Mouse (Mus musculus): ENCODE measurements around the gene Tollip.
A peak's percentile ranks its signal among the peaks of the same experiment; 100 is the strongest.

Gene Tollip

GRCm38 (mm10) chr7:141918407-141918806 is at the start of gene Tollip:
Gene Tollip (minus strand): TSS chr7:141918507.
- DNase-seq, result no peak

DNA sequence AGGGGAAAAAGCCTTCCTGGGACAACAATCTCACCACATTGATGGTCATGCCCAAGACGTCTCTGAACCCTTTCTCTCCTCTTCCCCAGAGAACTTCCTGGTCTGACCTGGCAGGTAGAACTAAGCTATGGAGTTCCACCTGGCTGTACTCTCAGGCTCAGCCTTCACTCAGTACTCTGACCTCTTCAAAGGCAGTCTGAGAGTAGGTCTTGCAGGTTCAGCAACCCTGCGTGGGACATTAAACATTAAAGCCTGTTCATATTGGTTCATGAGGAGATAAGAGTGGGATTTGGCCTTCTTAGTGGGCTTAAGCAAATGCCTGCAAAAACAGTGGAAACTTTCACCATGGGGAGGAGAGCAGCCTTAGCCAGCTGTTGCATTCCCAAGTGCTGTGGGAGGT is 48.0 kb upstream of the Tollip start:
- no peak for DNase-seq

DNA sequence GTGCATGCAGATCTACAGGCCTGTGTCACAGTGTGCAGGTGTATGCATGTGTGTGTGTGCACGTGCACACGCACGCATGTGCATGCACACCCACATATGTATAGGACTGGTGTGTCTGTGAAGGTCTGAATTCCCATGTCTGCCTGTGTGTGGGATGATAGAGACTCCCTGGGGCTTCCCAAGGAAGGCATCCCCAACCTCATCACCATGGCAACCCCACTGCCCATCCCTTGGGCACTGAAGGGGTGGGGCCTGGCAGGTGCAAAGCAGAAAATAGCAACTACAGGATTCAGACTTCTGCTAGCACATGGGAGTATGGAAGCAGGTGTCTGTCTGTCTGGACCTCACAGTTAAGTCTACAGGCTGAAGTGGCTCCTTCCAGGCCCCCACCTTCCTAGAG is 44.2 kb upstream of the Tollip start:
- no peak for DNase-seq

GRCm38 (mm10) chr7:141961491-141961890 is 43.2 kb upstream of the Tollip start:
- no peak for DNase-seq

GRCm38 (mm10) chr7:141960926-141961325 is 42.6 kb upstream of the Tollip start:
- no peak for DNase-seq

- no peak for DNase-seq
Observed at GRCm38 (mm10) chr7:141959133-141959532, 40.8 kb upstream of the Tollip start.

GRCm38 (mm10) chr7:141958211-141958610 is 39.9 kb upstream of the Tollip start:
- no peak for DNase-seq

DNA sequence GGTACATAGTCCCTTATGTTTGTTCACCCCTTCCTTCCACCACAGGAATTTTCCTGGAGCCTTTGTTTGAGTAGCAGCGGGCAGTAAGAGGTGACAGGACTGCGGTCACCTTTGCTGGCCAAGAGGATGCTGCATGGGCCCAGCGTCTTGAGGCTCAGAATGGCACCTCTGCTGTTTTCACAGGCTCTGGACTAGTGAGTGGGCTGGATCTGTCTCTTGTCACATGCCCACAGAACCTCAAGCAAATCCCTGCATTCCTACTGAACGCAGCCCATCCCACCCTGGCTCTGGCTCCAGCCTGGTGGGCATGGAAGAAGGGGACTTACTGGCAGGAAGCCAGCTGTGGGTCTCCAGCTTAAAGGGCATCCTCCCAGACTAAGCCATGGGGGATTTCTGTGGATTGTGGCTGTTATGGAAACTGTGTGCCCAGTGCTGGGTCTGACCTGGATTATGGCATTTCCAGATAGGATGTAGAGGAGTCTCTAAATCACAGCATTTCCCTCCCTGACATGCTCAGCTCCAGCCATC is 39.3 kb upstream of the Tollip start:
- DNase-seq, result no peak

DNA sequence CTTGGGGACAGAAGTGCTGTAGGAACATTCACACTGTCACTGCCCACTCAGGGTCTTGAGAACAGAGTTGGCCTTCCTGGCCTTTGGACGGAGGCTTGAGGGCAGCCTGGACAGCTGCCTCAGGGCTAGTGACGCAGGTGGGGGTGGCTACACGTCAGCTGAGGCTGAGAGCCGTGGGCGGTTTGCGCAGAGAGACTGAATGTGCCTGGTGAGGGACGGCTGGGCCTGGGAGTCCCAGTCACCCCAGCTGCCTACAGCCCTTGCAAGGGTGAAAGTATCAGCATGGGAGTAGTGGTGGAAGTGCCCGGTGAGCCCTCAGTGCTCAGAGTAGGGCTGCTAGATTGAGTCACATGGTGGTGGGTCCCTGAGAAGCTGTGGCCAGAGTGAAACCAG is 37.9 kb upstream of the Tollip start:
- no peak for DNase-seq

GRCm38 (mm10) chr7:141955565-141956173 is 37.4 kb upstream of the Tollip start:
- DNase-seq, result no peak

DNA sequence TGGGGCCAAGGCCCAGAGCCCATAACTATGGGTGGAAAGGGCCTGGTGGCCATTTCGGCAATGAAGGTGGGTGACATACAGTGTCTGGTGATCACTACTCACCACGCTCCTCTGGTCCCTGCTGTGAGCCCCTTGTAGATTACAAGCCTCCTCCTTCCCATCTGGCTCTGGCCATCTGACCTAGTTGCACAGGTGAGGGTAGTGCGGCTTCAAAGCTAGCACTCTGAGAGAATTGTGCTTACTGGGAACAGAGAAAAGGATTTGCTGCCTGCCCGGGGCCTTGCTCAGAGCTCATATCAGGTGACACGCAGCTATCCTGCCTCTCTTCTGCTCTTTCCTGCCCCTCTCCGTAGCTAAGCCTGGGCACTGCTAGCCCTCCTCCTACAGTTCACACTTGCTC is 35.3 kb upstream of the Tollip start:
- no peak for DNase-seq

DNA sequence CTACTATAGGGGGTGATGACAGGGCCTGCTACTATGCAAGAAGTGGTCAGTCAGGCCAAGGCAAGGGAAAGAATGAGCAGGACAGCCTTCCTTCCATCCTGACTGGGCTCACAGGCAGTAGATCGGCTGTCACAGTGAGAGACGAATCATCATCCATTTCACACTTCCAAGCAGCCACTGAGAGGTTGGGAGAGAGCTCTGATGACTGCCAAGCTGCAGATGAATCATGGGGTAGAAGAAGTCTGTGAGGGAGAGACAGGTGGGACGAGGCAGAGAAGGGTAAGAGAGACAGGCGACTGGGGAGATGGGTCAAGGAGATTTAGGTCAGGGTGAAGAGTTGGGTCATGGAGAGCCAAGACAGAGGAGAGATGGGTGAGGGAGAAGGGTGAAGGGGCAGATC is 34.6 kb upstream of the Tollip start:
- DNase-seq, result no peak

DNA sequence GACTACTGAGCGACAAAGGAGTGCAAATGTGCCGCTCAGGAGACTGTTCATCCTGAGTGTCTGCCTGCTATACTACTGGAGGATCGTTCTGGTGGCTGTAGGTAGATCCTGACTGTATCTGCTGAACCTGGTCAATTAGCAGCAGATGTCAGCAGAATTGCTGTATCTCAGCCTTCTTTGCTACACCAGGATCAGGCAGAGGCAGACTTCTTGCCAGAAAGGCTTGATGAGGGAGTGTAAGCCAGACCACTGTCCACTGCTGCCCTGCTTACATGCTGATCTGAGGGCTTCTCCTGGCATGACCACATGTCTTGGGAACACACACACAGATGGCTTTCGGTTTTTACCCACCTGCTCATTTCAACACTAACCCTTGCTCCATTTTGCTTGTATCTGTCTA is 33.5 kb upstream of the Tollip start:
- no peak for DNase-seq

GRCm38 (mm10) chr7:141950104-141951013 is 32.1 kb upstream of the Tollip start:
- peak; percentile 57 for DNase-seq

- DNase-seq, result no peak
Observed at GRCm38 (mm10) chr7:141949799-141950103, 31.4 kb upstream of the Tollip start.

DNA sequence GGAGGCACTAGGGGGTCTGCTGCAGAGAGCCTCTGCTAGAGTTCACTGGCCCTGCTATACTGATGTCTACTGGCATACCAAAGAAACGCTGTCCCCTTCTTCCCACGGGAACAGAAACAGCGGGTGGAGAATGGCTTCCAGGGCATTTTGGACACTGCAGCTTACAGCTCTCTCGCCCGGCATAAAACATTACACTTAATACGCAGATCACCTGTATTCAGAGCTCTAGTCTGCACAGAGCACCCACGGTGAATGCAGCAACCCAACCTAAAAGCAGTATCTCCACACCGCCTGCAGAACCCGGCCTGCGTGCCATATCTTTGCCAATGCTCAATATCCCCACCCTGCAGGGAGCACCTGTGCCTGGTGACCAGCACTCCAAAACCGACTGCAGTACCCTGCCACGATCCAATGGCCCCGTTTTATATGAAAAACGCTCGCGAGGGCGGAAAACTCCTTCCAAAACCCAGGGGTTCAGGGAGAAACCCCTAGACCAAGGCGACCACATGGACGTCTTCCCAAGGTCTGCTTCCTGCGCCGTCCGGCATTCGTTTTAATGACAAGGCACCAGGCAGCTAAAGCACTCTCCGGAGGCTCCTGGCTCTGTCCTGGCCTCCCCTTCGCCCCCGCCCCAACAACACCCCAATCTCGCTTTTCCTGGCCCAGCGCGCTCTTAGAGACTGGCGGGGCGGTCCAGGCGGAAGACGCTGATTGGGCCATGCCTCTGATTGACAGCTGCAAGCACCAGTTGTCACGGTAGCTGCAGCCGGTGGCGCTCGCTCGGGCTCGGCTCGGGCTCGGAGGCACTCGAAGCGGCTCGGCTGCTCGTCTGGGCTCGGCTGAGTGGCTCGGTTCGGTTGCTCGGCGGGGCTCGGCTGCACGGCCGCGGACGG is 30.8 kb upstream of the Tollip start, which contains the start of gene Brsk2:
Gene Brsk2, plus strand, starts transcription at position 846 of the 893 bp plus-strand sequence.
- DNase-seq, result peak; percentile 96

DNA sequence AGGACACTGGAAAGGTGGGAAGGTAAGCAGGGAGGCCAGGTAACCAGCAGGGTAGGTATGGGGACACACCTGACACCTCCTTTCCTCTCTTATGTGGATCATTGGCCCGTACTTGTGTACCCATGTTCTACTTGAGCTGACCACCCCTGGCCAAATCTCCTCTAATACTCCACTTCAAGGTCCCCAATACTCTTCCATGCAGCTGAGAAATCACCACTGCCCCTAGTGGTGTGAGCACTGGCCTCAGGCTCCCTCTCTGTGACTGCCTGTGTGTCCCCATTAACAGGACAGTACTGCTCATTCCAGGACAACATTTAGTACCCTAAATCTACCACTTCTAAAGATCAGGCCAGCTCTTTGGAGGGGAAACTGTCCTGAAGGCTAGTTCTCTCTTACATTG is 29.7 kb upstream of the Tollip start:
- no peak for DNase-seq

- no peak for DNase-seq
Observed at GRCm38 (mm10) chr7:141947512-141947911, 29.2 kb upstream of the Tollip start.

DNA sequence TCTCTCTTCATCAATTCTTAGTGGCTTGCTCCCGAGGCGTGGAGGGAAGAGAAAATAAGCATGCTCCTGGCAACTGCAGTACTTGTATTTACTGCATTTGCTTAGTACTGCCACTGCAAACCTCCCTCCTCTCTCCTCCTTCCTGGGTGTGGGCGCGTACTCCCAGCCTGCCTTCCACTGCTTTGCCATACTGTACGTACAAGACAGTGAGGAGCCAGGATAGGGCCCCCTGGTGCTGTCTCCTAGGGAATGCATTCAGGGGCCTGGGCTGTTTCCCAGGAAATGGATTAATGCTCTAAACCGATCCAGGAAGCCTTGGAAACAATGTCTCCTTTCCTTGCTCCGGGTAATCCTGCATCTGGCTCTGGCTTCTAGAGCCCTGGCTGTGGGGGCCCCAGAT is 27.6 kb upstream of the Tollip start:
- peak; percentile 68 for DNase-seq

- DNase-seq, result no peak
Observed at GRCm38 (mm10) chr7:141943444-141943843, 25.1 kb upstream of the Tollip start.

DNA sequence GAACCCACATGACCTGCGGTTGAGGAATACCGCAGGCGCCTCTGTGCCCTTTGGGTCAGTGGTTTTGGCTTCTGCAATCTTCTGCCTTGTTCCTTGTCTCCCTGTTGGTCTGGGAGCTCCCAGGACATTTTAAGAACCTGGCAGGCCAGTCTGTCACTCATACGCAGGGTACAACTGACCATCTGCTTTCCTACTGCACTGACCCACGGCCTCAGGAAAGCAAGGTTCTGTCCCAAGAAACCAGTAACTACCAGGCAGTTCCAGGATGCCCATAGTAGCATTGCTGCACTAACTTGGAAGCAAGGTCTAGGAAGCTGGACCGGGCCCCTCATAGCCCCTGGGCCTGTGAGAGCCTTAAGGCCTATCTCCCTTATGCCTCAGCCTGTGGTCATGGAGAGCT is 16.6 kb upstream of the Tollip start:
- no peak for DNase-seq

GRCm38 (mm10) chr7:141934128-141934898 is 16.0 kb upstream of the Tollip start:
- peak; percentile 51 for DNase-seq

Measured in right cerebral cortex, postnatal 4 days (tissue).